Mouse (Mus musculus): ENCODE data around the gene Scaf4. TPM values are rescaled to one million over a fixed set of nuclear protein-coding genes. Genes with fewer than 3 reads are reported as not detected.

Gene Scaf4
- polyA plus RNA-seq (2015; fragmentation: Nextera tagmentation; extraction: Ambion mirVana) = 9.3 and 11.9 TPM in 2 replicates

DNA sequence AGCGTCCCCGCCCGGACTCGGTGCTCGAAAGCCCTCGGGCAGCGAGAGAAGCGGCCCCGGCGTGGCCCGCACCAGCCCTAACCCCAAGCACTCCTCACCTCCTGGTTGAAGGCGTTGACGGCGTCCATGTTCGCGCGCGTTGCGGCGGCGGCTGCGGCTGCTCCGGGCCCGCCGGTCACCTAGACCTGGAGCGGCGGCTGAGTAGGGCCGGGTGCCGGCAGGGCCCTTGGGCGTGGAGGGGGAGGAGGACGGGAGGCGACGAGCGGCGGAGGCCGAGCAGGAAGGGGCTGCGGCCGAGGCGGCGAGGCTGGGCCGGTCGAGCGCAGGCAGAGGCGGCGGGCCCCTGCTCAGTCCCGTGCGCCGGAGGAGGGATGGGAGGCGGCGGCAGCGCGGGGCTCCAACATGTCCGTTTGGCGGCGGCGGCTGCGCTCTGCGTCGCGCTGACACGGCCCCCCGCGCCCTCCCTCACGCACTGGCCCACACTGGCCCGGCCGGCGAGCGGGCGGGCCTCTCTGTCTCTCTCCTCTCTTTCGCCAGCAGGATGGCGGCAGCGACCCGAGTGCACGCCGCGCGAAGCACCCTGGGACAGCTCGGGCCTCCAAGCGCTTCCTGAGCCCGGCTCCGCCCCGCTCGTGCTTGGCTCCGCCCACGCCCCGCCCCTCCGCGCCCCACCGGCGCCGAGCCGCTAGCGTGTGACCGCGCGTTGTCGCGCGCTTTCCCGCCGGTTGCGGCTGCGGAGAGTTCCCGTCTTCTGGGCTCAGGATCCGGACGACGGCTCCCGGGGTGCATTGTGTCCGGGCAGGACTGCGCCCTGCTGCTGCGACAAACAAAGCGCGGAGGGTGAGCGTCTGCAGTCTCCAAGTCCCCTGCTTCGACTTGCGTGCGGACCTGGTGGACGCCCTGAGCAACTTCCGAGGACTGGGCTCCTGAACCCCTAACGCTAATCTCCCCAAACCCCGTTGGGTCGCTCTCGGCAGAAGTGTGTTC lies at the start of gene Scaf4:
TSS of gene Scaf4 (minus strand) at position 599 of the 987 bp plus-strand sequence.
- peak; percentile 94 for ATAC-seq
- WGBS = under 1% methylated on average over 73 of the region's 123 CpGs
- 0 out of 2 replicates have a peak, but pooled peaks have one; percentile 8 for TF ChIP-seq CTCF (IDR thresholded peaks at IDR 0.05; ENCODE audit: low read depth)

DNA sequence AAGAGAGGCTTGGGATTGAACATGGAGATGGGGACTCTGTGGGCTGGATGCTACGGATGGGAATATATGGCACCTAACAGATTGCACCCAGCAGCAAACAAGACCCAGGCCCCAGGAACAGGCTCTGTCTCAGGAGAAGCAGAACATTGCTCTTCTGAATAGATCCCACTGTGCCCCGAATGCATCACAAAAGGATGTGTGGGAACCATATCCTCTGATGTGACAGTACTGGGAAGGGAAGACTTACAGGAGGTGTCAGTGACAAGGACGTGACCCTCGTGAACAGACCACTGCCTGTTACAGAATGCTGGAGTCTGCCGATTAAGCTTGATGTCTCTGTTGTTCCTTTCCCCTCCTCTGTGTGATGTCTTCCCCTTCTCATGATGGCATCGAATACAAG lies 48.2 kb upstream of the Scaf4 start:
- H3K27me3 ChIP-seq (replicated peaks; ENCODE audit: control insufficient read depth, insufficient read depth, low read length) = no peaks in the 10 kb centered on the region
- H3K27ac ChIP-seq (ENCODE audit: low read depth, low read length) = no peak overlapping the region
- 83% methylated on average over 6 of the region's 6 CpGs for WGBS
- H3K9me3 ChIP-seq (ENCODE audit: control insufficient read depth) = no peaks in the 10 kb centered on the region
- H3K4me1 ChIP-seq (replicated peaks; ENCODE audit: control insufficient read depth, insufficient read depth, low read length) = no peaks in the 10 kb centered on the region
- H3K4me3 ChIP-seq (ENCODE audit: low read depth, low read length) = no peak overlapping the region
- H3K9ac ChIP-seq (ENCODE audit: low read depth, low read length) = no peak overlapping the region
- no peak for ATAC-seq
- no peaks in the 10 kb centered on the region for H3K36me3 ChIP-seq (ENCODE audit: control insufficient read depth, insufficient read depth)
- H3K4me2 ChIP-seq (replicated peaks; ENCODE audit: low read depth) = no peak overlapping the region
- no peak for TF ChIP-seq CTCF (IDR thresholded peaks at IDR 0.05; ENCODE audit: low read depth)

More for the DNA sequence above, at the start of gene Scaf4:
- peak within 1 kb of the TSS; percentile 80 for H3K4me2 ChIP-seq (replicated peaks; ENCODE audit: low read depth)
- H3K27ac ChIP-seq (ENCODE audit: low read depth, low read length) = peak within 1 kb of the TSS; percentile 99
- peak within 1 kb of the TSS; percentile 99 for H3K4me3 ChIP-seq (ENCODE audit: low read depth, low read length)
- H3K27me3 ChIP-seq (replicated peaks; ENCODE audit: control insufficient read depth, insufficient read depth, low read length) = no peaks in the 10 kb centered on the region
- H3K4me1 ChIP-seq (replicated peaks; ENCODE audit: control insufficient read depth, insufficient read depth, low read length) = peaks cover 9% of the 10 kb centered on the region; the same call in 1 of the 2 replicates
- no peaks in the 10 kb centered on the region for H3K36me3 ChIP-seq (ENCODE audit: control insufficient read depth, insufficient read depth)
- H3K9ac ChIP-seq (ENCODE audit: low read depth, low read length) = peak within 1 kb of the TSS; percentile 96
- no peaks in the 10 kb centered on the region for H3K9me3 ChIP-seq (ENCODE audit: control insufficient read depth)

DNA sequence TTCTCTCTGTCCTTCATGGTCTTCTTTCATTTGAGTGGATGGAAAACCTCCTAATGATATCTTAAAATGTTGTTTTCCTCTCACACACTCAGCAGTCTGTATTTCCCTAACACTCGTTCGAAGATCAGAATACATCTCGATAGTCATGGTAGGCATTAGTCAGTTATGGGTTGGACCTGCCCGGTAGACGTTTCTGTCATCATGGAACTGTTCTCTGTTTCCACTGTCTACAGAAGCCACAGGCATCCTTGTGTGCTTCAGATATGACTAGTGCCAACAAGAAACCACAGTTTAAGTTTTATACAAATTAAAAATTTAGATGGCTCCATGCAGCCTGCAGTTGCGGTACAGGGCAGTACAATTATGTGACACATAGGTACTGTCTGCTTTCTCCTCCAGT lies 46.7 kb upstream of the Scaf4 start:
- Histone ChIP-seq H3K27me3 (replicated peaks; ENCODE audit: control insufficient read depth, insufficient read depth, low read length) (no peaks in the 10 kb centered on the region), H3K4me3 (ENCODE audit: low read depth, low read length) (no peak overlapping the region), H3K4me2 (replicated peaks; ENCODE audit: low read depth) (no peak overlapping the region), H3K4me1 (replicated peaks; ENCODE audit: control insufficient read depth, insufficient read depth, low read length) (no peaks in the 10 kb centered on the region), H3K9ac (ENCODE audit: low read depth, low read length) (no peak overlapping the region), H3K27ac (ENCODE audit: low read depth, low read length) (no peak overlapping the region), H3K36me3 (ENCODE audit: control insufficient read depth, insufficient read depth) (no peaks in the 10 kb centered on the region), H3K9me3 (ENCODE audit: control insufficient read depth) (no peaks in the 10 kb centered on the region)
- TF ChIP-seq CTCF (IDR thresholded peaks at IDR 0.05; ENCODE audit: low read depth) = no peak
- WGBS = 92% methylated on average over 6 of the region's 6 CpGs
- ATAC-seq = no peak

DNA sequence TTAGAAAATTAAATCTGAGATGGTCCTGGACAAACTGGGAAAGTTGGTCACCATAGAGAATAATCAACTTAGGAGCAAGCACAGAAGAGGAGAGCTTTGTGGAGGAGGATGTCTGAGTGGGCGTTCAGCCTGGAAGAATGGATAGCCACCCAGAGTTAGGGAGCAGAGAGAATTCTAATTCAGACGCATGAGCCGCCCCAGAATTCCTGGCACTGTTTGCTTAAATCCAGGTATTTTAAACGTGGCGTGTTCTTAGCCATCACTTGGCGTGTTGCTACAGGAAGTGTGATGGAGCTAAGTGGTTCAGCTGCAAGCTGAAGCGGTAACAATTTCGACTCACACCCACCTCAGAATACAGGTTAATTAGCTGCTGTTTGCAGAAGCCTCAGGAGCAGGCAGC lies 45.2 kb upstream of the Scaf4 start:
- Histone ChIP-seq H3K4me2 (replicated peaks; ENCODE audit: low read depth) (no peak overlapping the region), H3K36me3 (ENCODE audit: control insufficient read depth, insufficient read depth) (no peaks in the 10 kb centered on the region), H3K27ac (ENCODE audit: low read depth, low read length) (no peak overlapping the region), H3K9ac (ENCODE audit: low read depth, low read length) (no peak overlapping the region), H3K27me3 (replicated peaks; ENCODE audit: control insufficient read depth, insufficient read depth, low read length) (no peaks in the 10 kb centered on the region), H3K9me3 (ENCODE audit: control insufficient read depth) (no peaks in the 10 kb centered on the region), H3K4me1 (replicated peaks; ENCODE audit: control insufficient read depth, insufficient read depth, low read length) (no peaks in the 10 kb centered on the region), H3K4me3 (ENCODE audit: low read depth, low read length) (no peak overlapping the region)
- WGBS = 64% methylated on average over 8 of the region's 8 CpGs
- no peak for TF ChIP-seq CTCF (IDR thresholded peaks at IDR 0.05; ENCODE audit: low read depth)
- ATAC-seq = no peak

DNA sequence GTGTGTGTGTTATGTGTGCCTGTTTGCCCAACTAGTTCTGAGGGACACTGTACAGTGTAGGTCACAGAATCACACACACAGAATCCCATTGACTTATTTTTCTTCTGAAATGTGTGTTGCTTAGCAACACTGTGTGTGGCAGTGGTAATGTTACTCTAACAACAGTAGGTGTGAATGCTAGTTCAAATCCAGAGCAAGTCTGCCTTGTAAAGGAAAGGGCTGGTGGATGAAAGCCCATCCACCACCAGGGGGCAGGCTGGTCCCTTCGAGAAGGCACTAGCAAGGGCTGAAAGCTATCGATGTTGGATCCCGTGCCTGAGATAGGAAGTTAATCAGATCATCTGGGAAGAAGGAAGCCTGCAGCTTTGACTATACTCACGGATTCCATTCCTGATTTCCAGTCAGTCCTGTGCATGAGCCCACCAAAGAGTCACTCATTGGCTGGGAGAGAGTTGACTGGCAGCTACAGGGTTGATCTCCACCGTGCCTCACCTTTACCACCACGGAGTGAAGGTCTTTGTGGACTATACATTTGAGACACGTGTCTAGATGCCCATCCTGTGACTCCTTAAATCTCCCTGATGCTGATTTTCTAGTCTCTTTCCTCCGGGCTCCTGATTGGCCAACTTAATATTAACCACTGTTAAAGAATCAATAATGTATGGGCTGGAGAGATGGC lies 38.7 kb upstream of the Scaf4 start:
- Histone ChIP-seq H3K9me3 (ENCODE audit: control insufficient read depth) (no peaks in the 10 kb centered on the region), H3K4me1 (replicated peaks; ENCODE audit: control insufficient read depth, insufficient read depth, low read length) (no peaks in the 10 kb centered on the region), H3K27ac (ENCODE audit: low read depth, low read length) (no peak overlapping the region), H3K36me3 (ENCODE audit: control insufficient read depth, insufficient read depth) (no peaks in the 10 kb centered on the region), H3K9ac (ENCODE audit: low read depth, low read length) (no peak overlapping the region), H3K27me3 (replicated peaks; ENCODE audit: control insufficient read depth, insufficient read depth, low read length) (no peaks in the 10 kb centered on the region), H3K4me2 (replicated peaks; ENCODE audit: low read depth) (no peak overlapping the region), H3K4me3 (ENCODE audit: low read depth, low read length) (no peak overlapping the region)
- peak; percentile 41; the same call in 1 of the 2 replicates for ATAC-seq
- peak; percentile 95 for TF ChIP-seq CTCF (IDR thresholded peaks at IDR 0.05; ENCODE audit: low read depth)
- WGBS = 25% methylated on average over 8 of the region's 8 CpGs

DNA sequence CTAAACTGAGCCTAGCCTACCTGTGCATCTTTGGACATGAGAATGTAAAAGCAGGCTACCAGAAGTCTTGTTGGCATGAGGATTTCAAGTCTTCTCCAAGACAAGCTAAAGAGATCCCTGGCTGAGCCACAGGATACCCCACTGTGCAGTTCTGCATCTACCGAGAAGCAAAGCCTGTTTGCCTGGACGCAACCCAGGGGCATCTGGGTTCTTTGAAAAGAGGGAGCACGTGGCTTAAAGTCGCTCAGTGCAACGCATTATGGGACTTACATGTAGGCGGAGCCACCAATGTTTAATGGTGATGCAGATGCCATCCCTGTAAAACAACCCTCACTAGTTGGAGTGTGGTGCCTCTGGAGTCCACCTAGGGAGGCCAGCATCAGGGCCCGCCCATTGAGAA lies 35.0 kb upstream of the Scaf4 start:
- H3K4me2 ChIP-seq (replicated peaks; ENCODE audit: low read depth) = no peak overlapping the region
- no peak for ATAC-seq
- H3K27me3 ChIP-seq (replicated peaks; ENCODE audit: control insufficient read depth, insufficient read depth, low read length) = no peaks in the 10 kb centered on the region
- no peak overlapping the region for H3K4me3 ChIP-seq (ENCODE audit: low read depth, low read length)
- WGBS = 83% methylated on average over 7 of the region's 7 CpGs
- TF ChIP-seq CTCF (IDR thresholded peaks at IDR 0.05; ENCODE audit: low read depth) = no peak
- no peak overlapping the region for H3K9ac ChIP-seq (ENCODE audit: low read depth, low read length)
- H3K27ac ChIP-seq (ENCODE audit: low read depth, low read length) = no peak overlapping the region
- H3K9me3 ChIP-seq (ENCODE audit: control insufficient read depth) = no peaks in the 10 kb centered on the region
- no peaks in the 10 kb centered on the region for H3K4me1 ChIP-seq (replicated peaks; ENCODE audit: control insufficient read depth, insufficient read depth, low read length)
- H3K36me3 ChIP-seq (ENCODE audit: control insufficient read depth, insufficient read depth) = no peaks in the 10 kb centered on the region

Measured in intestine, postnatal 0 days (tissue).